17 mouse cellular contexts compared by ENCODE assay signal in the genomic region with DNA sequence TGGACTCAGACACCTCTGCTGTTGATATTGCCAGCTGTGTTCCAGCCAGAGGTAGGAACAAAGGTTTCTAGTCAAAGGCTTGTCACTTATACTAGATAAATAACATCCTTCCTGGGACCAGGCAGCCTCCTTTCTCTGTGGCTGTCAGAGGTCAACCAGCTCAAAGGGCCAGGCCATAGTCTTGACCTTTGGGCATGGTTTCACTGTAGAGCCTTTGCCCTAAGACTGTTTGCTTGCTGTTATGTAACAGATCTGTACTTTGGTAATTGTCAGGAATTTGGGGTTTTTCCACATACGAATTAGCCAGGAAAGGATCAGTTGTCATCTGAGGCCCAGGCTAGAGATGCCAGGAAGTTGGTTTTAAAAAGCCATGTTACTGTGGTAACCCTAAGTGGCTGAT. TPM values are rescaled to one million over a fixed set of nuclear protein-coding genes. Genes with fewer than 3 reads are reported as not detected.
DNase-seq lines count a peak whose midpoint lies in the region; ATAC-seq and TF ChIP-seq lines count a peak whose summit lies in the region.
"Had no signal": no experiment of that assay in that cellular context is flagged by ENCODE, and none has a peak within 500 bp of the region (broad histone marks: within the 10 kb centered on the region; RNA-seq: fewer than 3 reads in every experiment).

No protein-coding gene starts in this region.

- peak; percentile 92 for DNase-seq in kidney, adult 9 months
- DNase-seq in embryonic facial prominence, embryonic 14.5 days (ENCODE audit: low spot score), result peak; percentile 10
- DNase-seq in liver, postnatal 0 days, result peak; percentile 27
- no peak for DNase-seq in heart, postnatal 10 days
- DNase-seq in layer of hippocampus, adult 8-10 months (ENCODE audit: low spot score in 2 of 2), result no peak
- DNase-seq: cerebellum, adult 9-11 months; heart, adult 11 months; thymus, postnatal 4 days had no signal

- WGBS in kidney, embryonic 15.5 days, result 26% methylated on average over 1 of the region's 1 CpGs
- WGBS in embryonic facial prominence, embryonic 14.5 days, result 6% methylated on average over 1 of the region's 1 CpGs
- WGBS in liver, postnatal 0 days (ENCODE audit: insufficient replicate concordance), result 29% methylated on average over 1 of the region's 1 CpGs

- H3K27me3 ChIP-seq in kidney, embryonic 15.5 days, result no peaks in the 10 kb centered on the region
- no peaks in the 10 kb centered on the region for H3K27me3 ChIP-seq in embryonic facial prominence, embryonic 14.5 days (replicated peaks; ENCODE audit: control insufficient read depth, insufficient read depth, low read length)
- no peaks in the 10 kb centered on the region for H3K27me3 ChIP-seq in liver, postnatal 0 days (ENCODE audit: insufficient read depth, low read length)
- H3K27me3 ChIP-seq: limb, embryonic 15.5 days; midbrain, embryonic 15.5 days had no signal

- H3K4me3 ChIP-seq in kidney, embryonic 15.5 days (replicated peaks), result no peak overlapping the region
- no peak overlapping the region for H3K4me3 ChIP-seq in brown adipose tissue, adult 24 weeks (ENCODE audit: insufficient read depth, low read depth, low read length)
- H3K4me3 ChIP-seq in embryonic facial prominence, embryonic 14.5 days (ENCODE audit: low read depth, low read length), result no peak overlapping the region
- no peak overlapping the region for H3K4me3 ChIP-seq in liver, postnatal 0 days (ENCODE audit: low read depth, low read length)
- H3K4me3 ChIP-seq: limb, embryonic 15.5 days; midbrain, embryonic 15.5 days had no signal

- no peaks in the 10 kb centered on the region for H3K4me1 ChIP-seq in kidney, embryonic 15.5 days
- no peaks in the 10 kb centered on the region for H3K4me1 ChIP-seq in brown adipose tissue, adult 24 weeks (ENCODE audit: control insufficient read depth, insufficient read depth, insufficient read length, low read length)
- no peaks in the 10 kb centered on the region for H3K4me1 ChIP-seq in embryonic facial prominence, embryonic 14.5 days (ENCODE audit: control insufficient read depth, insufficient read depth, low read length)
- H3K4me1 ChIP-seq in liver, postnatal 0 days (ENCODE audit: insufficient read depth), result 0 out of 2 replicates have a peak, but pooled peaks cover 5% of the 10 kb centered on the region
- H3K4me1 ChIP-seq: limb, embryonic 15.5 days; midbrain, embryonic 15.5 days had no signal

- no peak for TF ChIP-seq CTCF in liver, postnatal 0 days (IDR thresholded peaks at IDR 0.05; ENCODE audit: low read depth)

- ATAC-seq in kidney, embryonic 15.5 days (replicated peaks; ENCODE audit: low FRiP score), result no peak
- no peak for ATAC-seq in embryonic facial prominence, embryonic 14.5 days (ENCODE audit: low read depth)
- ATAC-seq in liver, postnatal 0 days, result peak; percentile 91
- ATAC-seq: midbrain, embryonic 15.5 days had no signal

- H3K36me3 ChIP-seq in kidney, embryonic 15.5 days, result no peaks in the 10 kb centered on the region
- H3K36me3 ChIP-seq in embryonic facial prominence, embryonic 14.5 days (ENCODE audit: control insufficient read depth, insufficient read depth, low read length), result no peaks in the 10 kb centered on the region
- no peaks in the 10 kb centered on the region for H3K36me3 ChIP-seq in liver, postnatal 0 days (replicated peaks; ENCODE audit: insufficient read depth, low read length)
- H3K36me3 ChIP-seq: limb, embryonic 15.5 days; midbrain, embryonic 15.5 days had no signal

- no peak overlapping the region for H3K9ac ChIP-seq in kidney, embryonic 15.5 days
- no peak overlapping the region for H3K9ac ChIP-seq in embryonic facial prominence, embryonic 14.5 days (ENCODE audit: low read depth, low read length)
- no peak overlapping the region for H3K9ac ChIP-seq in liver, postnatal 0 days (replicated peaks)
- H3K9ac ChIP-seq: limb, embryonic 15.5 days; midbrain, embryonic 15.5 days had no signal

- TF ChIP-seq EP300 in liver, postnatal 0 days (IDR thresholded peaks at IDR 0.05; ENCODE audit: low read depth), result peak; percentile 70; the same call in 1 of the 2 replicates

- intact Hi-C loops in heart, postnatal 10 days (cut with DNase I), result no loop called here

- H3K27ac ChIP-seq in kidney, embryonic 15.5 days, result no peak overlapping the region
- peak overlapping the region; percentile 74 for H3K27ac ChIP-seq in brown adipose tissue, adult 24 weeks (replicated peaks; ENCODE audit: low read depth, low read length)
- no peak overlapping the region for H3K27ac ChIP-seq in embryonic facial prominence, embryonic 14.5 days (replicated peaks; ENCODE audit: low read depth, low read length)
- H3K27ac ChIP-seq in liver, postnatal 0 days (ENCODE audit: low read depth), result peak overlapping the region; percentile 71
- H3K27ac ChIP-seq: limb, embryonic 15.5 days; midbrain, embryonic 15.5 days had no signal

- no peaks in the 10 kb centered on the region for H3K9me3 ChIP-seq in kidney, embryonic 15.5 days (replicated peaks)
- no peaks in the 10 kb centered on the region for H3K9me3 ChIP-seq in embryonic facial prominence, embryonic 14.5 days (ENCODE audit: control insufficient read depth, low read length)
- no peaks in the 10 kb centered on the region for H3K9me3 ChIP-seq in liver, postnatal 0 days (ENCODE audit: low read length)
- H3K9me3 ChIP-seq: limb, embryonic 15.5 days; midbrain, embryonic 15.5 days had no signal

- no peak overlapping the region for H3K4me2 ChIP-seq in kidney, embryonic 15.5 days
- H3K4me2 ChIP-seq in embryonic facial prominence, embryonic 14.5 days (ENCODE audit: low read depth, low read length), result no peak overlapping the region
- no peak overlapping the region for H3K4me2 ChIP-seq in liver, postnatal 0 days (ENCODE audit: low read depth, low read length)
- H3K4me2 ChIP-seq: limb, embryonic 15.5 days; midbrain, embryonic 15.5 days had no signal

RNA-seq across cellular contexts. Expression of a gene that starts 9.5 kb away (rescaled TPM):
- 0.24 and 0.26 TPM in 2 replicates for polyA plus RNA-seq in kidney, embryonic 15.5 days (2015; fragmentation: Nextera tagmentation; extraction: Ambion mirVana)
- polyA plus RNA-seq in brown adipose tissue, adult 24 weeks (2012; ENCODE audit: insufficient read depth, insufficient read length, missing spikeins), result not detected in 2 replicates
- not detected in 2 replicates for polyA plus RNA-seq in embryonic facial prominence, embryonic 14.5 days (2014; fragmentation: Nextera tagmentation; extraction: Ambion mirVana)
- polyA plus RNA-seq in liver, postnatal 0 days (2015; fragmentation: Nextera tagmentation; extraction: Ambion mirVana), result 66.5 and 67.0 TPM in 2 replicates
- total RNA-seq in heart, postnatal 10 days (2021), result not detected
- not detected for total RNA-seq in layer of hippocampus, adult 8-10 months (2022)
- total RNA-seq: heart, postnatal 25 days; left cerebral cortex, adult 8-10 months had no signal
- polyA plus RNA-seq: brain, embryonic 14.5 days; large intestine, adult 2 months; limb, embryonic 15.5 days; midbrain, embryonic 15.5 days; neural tube, embryonic 14.5 days had no signal

RNA-seq across cellular contexts. Expression of a gene that starts 24.2 kb away (rescaled TPM):
- 0.46 TPM in 1 of 2 replicates, not detected in the other for polyA plus RNA-seq in kidney, embryonic 15.5 days (2015; fragmentation: Nextera tagmentation; extraction: Ambion mirVana)
- polyA plus RNA-seq in brown adipose tissue, adult 24 weeks (2012; ENCODE audit: insufficient read depth, insufficient read length, missing spikeins), result not detected in 2 replicates
- 0.26 and 0.39 TPM in 2 replicates for polyA plus RNA-seq in embryonic facial prominence, embryonic 14.5 days (2014; fragmentation: Nextera tagmentation; extraction: Ambion mirVana)
- 1.9 and 2.0 TPM in 2 replicates for polyA plus RNA-seq in liver, postnatal 0 days (2015; fragmentation: Nextera tagmentation; extraction: Ambion mirVana)
- not detected for total RNA-seq in heart, postnatal 10 days (2021)
- total RNA-seq in layer of hippocampus, adult 8-10 months (2022), result not detected
- total RNA-seq: heart, postnatal 25 days; left cerebral cortex, adult 8-10 months had no signal
- polyA plus RNA-seq: brain, embryonic 14.5 days; large intestine, adult 2 months; midbrain, embryonic 15.5 days; neural tube, embryonic 14.5 days had no signal

RNA-seq across cellular contexts. Expression of a gene that starts 29.2 kb away (rescaled TPM):
- not detected in 2 replicates for polyA plus RNA-seq in kidney, embryonic 15.5 days (2015; fragmentation: Nextera tagmentation; extraction: Ambion mirVana)
- not detected in 2 replicates for polyA plus RNA-seq in brown adipose tissue, adult 24 weeks (2012; ENCODE audit: insufficient read depth, insufficient read length, missing spikeins)
- not detected in 2 replicates for polyA plus RNA-seq in embryonic facial prominence, embryonic 14.5 days (2014; fragmentation: Nextera tagmentation; extraction: Ambion mirVana)
- polyA plus RNA-seq in liver, postnatal 0 days (2015; fragmentation: Nextera tagmentation; extraction: Ambion mirVana), result 0.33 and 1.3 TPM in 2 replicates
- total RNA-seq in heart, postnatal 10 days (2021), result under 1 TPM in 1 of 2 experiments, not detected in 1; 0.34 TPM
- not detected for total RNA-seq in layer of hippocampus, adult 8-10 months (2022)
- total RNA-seq: left cerebral cortex, adult 8-10 months had no signal
- polyA plus RNA-seq: brain, embryonic 14.5 days; large intestine, adult 2 months; limb, embryonic 15.5 days; midbrain, embryonic 15.5 days; neural tube, embryonic 14.5 days had no signal

RNA-seq across cellular contexts. Expression of a gene that starts 55.9 kb away (rescaled TPM):
- polyA plus RNA-seq in kidney, embryonic 15.5 days (2015; fragmentation: Nextera tagmentation; extraction: Ambion mirVana), result 0.46 and 0.88 TPM in 2 replicates
- 0.33 and 2.6 TPM in 2 replicates for polyA plus RNA-seq in brown adipose tissue, adult 24 weeks (2012; ENCODE audit: insufficient read depth, insufficient read length, missing spikeins)
- 0.15 and 0.20 TPM in 2 replicates for polyA plus RNA-seq in embryonic facial prominence, embryonic 14.5 days (2014; fragmentation: Nextera tagmentation; extraction: Ambion mirVana)
- 1,129 and 1,137 TPM in 2 replicates for polyA plus RNA-seq in liver, postnatal 0 days (2015; fragmentation: Nextera tagmentation; extraction: Ambion mirVana)
- total RNA-seq in heart, postnatal 10 days (2021), result not detected
- total RNA-seq in layer of hippocampus, adult 8-10 months (2022), result under 1 TPM in 1 of 4 experiments, not detected in 3; 0.12 TPM
- total RNA-seq: heart, postnatal 25 days; left cerebral cortex, adult 8-10 months had no signal
- polyA plus RNA-seq: large intestine, adult 2 months; neural tube, embryonic 14.5 days had no signal

Comparison
In these comparisons a context has a peak if more than half of its experiments do, and no peak if none do; other contexts are left out.
1. DNase-seq: peak in kidney, adult 9 months (single experiment), embryonic facial prominence, embryonic 14.5 days (single experiment) and liver, postnatal 0 days (single experiment); none in heart, postnatal 10 days (0 of 2) and layer of hippocampus, adult 8-10 months (0 of 2).
2. H3K27ac ChIP-seq: peak in brown adipose tissue, adult 24 weeks (single experiment) and liver, postnatal 0 days (single experiment); none in kidney, embryonic 15.5 days (single experiment) and embryonic facial prominence, embryonic 14.5 days (single experiment).
3. RNA of a gene that starts 9.5 kb away (polyA plus RNA-seq): 66.5 to 67.0 TPM in liver, postnatal 0 days; 0.24 to 0.26 TPM in kidney, embryonic 15.5 days, not detected in brown adipose tissue, adult 24 weeks and not detected in embryonic facial prominence, embryonic 14.5 days; every median in the first group is over 10 times any median in the second.